Mouse (Mus musculus): ENCODE measurements around the gene Fam20a.

Gene Fam20a

GRCm38 (mm10) chr11:109650788-109651565 lies 71.1 kb downstream of the Fam20a start:
- CTCF ChIA-PET: interaction anchor here in 3 of 4 experiments (0.6 to 1.7 kb wide), 9 partner anchors 16 to 214 kb away, joined by 3 to 8 read pairs (median 3); no protein-coding TSS in a partner anchor
- POLR2A ChIA-PET: interaction anchor here (0.6 to 2.3 kb wide), 20 partner anchors 9 to 686 kb away, joined by 3 to 13 read pairs (median 5); partner anchors contain the start of genes Wipi1 (in 3 of the 4) and Abca5 (in 1 of the 4)

DNA sequence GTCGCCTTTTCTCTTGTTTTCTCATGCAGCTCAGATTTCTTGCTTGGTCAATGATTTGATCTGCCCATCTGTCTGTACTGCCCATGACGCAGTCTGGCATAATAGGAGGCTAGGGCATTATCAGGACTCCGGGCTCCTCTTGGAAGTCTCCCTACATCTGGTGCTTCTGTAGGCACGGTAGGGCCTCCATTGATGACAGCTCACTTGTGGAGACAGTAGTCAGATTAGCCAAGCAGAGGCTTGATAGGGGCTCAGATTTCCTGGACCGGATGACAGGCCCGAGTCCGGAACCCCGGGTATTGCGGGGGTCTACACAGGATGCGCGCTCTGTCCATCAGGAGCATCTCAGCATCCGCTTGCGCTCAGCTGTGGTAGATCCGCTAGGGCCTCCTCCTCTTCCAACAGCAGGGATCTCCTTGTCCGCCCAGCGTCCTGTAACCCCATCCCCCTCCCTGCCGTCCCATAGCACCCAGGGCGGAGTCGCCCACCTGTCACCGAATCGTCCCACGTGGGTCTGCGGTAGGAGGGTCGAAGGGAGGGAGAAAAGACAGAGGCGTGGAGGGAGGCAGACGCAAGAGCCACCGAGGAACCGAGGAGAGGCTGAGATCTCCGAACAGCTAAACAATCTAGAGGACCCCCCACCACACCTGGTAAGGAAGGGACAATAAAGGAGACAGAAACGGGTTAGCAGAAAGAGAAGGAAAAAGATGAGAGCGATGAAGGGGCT lies 71.9 kb downstream of the Fam20a start:
- CTCF ChIA-PET: interaction anchor here in 3 of 4 experiments (0.6 to 1.7 kb wide), 5 partner anchors 17 to 343 kb away, joined by 3 to 8 read pairs (median 7); no protein-coding TSS in a partner anchor
- POLR2A ChIA-PET: interaction anchor here in 3 of 4 experiments (0.6 to 2.3 kb wide), 13 partner anchors 9 to 111 kb away, joined by 3 to 13 read pairs (median 6); partner anchors contain the start of gene Wipi1 (in 3 of the 3)

DNA sequence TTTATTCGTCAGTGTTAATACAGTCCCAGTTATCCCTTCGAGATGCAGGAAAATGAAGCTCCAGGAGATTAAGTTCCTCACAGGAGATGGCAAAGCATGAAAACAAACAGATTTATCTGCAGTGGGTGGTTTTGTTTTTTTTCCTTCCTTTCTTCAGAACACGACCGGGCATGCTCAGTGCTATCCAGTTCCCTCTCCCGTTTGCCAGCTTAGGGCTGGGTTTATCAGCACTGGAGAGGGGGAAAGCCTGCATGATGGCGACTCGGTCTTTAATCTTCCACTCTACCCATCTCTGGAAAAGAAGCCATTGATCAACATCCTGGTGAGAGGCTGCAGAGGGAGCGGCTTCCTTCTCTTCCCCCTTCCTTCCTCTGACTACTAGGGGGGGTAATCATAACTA lies 72.9 kb downstream of the Fam20a start, which contains the start of gene Prkar1a:
Gene Prkar1a, plus strand, starts transcription at position 200 of the 400 bp plus-strand sequence.
- POLR2A ChIA-PET: interaction anchor here in 2 of 4 experiments (1.2 to 2.1 kb wide), 4 partner anchors 10 to 72 kb away, joined by 3 to 5 read pairs (median 4); no protein-coding TSS in a partner anchor
- CTCF ChIA-PET: interaction anchor here in 1 of 4 experiments (0.6 kb wide), 1 partner anchor 156 kb away, joined by 3 read pairs; no protein-coding TSS in a partner anchor

DNA sequence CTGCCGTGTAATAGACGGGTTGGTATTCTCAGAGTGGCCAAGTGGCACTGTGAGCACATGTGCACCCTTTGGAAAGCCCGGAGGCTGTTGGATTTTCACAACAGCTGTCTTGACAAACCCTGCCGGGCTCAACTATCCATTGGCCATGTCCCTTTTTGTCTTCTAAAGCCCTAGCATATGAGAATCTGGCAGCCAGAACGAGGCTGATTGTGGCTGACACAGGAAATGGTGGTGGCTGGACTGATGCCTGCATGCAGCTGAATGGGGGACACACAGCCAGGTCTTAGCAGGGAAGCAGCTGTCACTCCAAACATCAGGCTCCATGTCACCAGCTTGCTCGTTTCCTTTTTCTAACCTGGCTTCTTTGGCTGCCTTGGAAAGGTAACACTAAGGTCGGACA lies 73.6 kb downstream of the Fam20a start:
- POLR2A ChIA-PET: interaction anchor here in 1 of 4 experiments (0.6 to 2.1 kb wide), 2 partner anchors 22 to 23 kb away, joined by 3 to 4 read pairs; no protein-coding TSS in a partner anchor
- CTCF ChIA-PET: no interaction called here

- CTCF ChIA-PET: interaction anchor here (0.6 to 0.9 kb wide), 6 partner anchors 22 to 1729 kb away, joined by 3 to 10 read pairs (median 5); no protein-coding TSS in a partner anchor
- POLR2A ChIA-PET: interaction anchor here in 1 of 4 experiments (0.6 kb wide), 2 partner anchors 68 to 1744 kb away, joined by 3 read pairs; no protein-coding TSS in a partner anchor
These were observed 80.4 kb downstream of the Fam20a start for GRCm38 (mm10) chr11:109641498-109642222.

DNA sequence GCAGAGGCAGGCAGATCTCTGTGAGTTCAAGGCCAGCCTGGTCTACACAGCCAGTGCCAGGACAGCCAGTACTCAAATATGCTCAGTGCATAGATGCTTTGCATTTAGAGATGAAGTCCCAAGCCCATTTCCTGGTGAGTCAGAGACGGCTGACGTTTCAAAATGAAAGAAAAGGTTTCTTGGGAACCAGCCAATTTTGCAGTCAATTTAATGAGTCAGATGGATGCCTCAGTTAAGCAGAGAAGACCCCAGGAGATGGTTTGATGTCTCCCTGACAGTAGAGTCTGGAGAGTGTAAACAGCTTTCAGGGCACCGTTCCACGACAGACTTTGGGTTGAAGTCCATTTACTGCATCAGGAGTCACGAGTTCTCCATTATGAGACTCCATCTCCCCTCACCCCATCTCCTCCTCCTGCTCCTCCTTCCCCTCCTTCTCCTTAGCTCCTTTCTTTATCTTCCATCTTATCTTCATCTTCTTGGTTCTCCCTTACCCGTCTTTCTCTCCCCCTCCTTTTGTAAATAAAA lies 86.1 kb downstream of the Fam20a start:
- ChIA-PET POLR2A (interaction anchor here in 3 of 4 experiments (0.6 to 1.5 kb wide), 4 partner anchors 24 to 1449 kb away, joined by 3 read pairs; partner anchors contain the start of genes Map2k6 (in 1 of the 3) and Wipi1 (in 1 of the 3)), CTCF (interaction anchor here in 1 of 4 experiments (0.7 to 2.1 kb wide), 3 partner anchors 15 to 17 kb away, joined by 3 to 7 read pairs (median 6); no protein-coding TSS in a partner anchor)

- ChIA-PET CTCF (interaction anchor here in 2 of 4 experiments (0.6 to 1.7 kb wide), 4 partner anchors 16 to 43 kb away, joined by 3 to 6 read pairs (median 3); no protein-coding TSS in a partner anchor), POLR2A (interaction anchor here in 3 of 4 experiments (0.6 to 1.5 kb wide), 4 partner anchors 23 to 764 kb away, joined by 3 to 4 read pairs (median 3); partner anchors contain the start of genes Map2k6 (in 1 of the 3) and Wipi1 (in 1 of the 3))
These were observed 87.2 kb downstream of the Fam20a start for GRCm38 (mm10) chr11:109634928-109635327.

GRCm38 (mm10) chr11:109629021-109629521 lies 93.0 kb downstream of the Fam20a start:
- CTCF ChIA-PET: interaction anchor here in 2 of 4 experiments (1.2 to 2.2 kb wide), 4 partner anchors 9 to 231 kb away, joined by 5 to 19 read pairs (median 8); partner anchors contain the start of gene Wipi1 (in 1 of the 2)

DNA sequence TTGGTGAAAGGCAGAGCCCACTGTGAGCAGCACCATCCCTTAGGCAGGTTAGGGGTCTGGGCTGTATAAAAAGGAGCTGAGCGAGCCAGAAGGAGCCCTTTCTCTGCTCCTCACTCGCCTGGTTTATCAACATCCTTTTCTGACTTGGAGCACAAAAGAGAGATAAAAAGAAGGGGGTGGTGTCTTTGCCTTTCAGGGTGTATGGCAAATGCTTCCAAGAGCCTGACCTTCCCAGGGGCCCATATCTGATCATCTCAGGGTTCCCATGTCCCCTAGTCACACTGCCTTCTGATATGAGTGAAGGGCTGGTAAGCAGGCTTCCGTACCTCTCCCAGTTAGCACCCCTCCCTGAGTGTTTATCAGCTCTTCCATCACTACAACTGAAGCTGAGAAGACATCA lies 94.0 kb downstream of the Fam20a start:
- ChIA-PET CTCF (interaction anchor here in 2 of 4 experiments (1.0 to 1.9 kb wide), 5 partner anchors 9 to 232 kb away, joined by 3 to 9 read pairs (median 3); partner anchors contain the start of gene Wipi1 (in 1 of the 2)), POLR2A (interaction anchor here in 2 of 4 experiments (0.6 to 1.8 kb wide), 3 partner anchors 16 to 444 kb away, joined by 3 to 13 read pairs (median 3); partner anchors contain the start of gene Wipi1 (in 2 of the 2))

More at GRCm38 (mm10) chr11:109629021-109629521, 93.0 kb downstream of the Fam20a start:
- POLR2A ChIA-PET: no interaction called here

DNA sequence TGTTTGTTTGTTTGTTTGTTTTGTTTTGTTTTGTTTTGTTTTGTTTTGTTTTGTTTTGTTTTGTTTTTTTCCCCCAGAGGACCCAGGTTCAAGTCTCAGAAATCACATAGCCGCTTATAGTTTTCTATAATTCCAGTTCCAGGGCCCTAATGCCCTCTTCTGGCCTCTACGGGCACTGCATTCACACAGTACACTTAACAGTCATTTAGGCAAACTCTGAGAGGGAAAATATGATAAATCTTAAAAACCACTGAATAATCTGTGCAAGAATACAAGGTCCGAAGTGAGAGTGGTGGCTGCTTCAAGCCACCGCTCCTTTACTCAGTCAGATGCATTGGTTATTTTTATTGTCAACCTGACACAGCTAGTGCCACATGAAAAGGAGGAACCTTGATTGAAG lies 94.4 kb downstream of the Fam20a start:
- ChIA-PET CTCF (interaction anchor here in 2 of 4 experiments (1.0 to 1.5 kb wide), 4 partner anchors 9 to 233 kb away, joined by 3 to 5 read pairs (median 3); partner anchors contain the start of gene Wipi1 (in 1 of the 2)), POLR2A (interaction anchor here in 2 of 4 experiments (0.6 to 1.8 kb wide), 6 partner anchors 9 to 444 kb away, joined by 3 to 13 read pairs (median 3); partner anchors contain the start of genes Wipi1 (in 2 of the 2) and Prkar1a (in 1 of the 2))

- POLR2A ChIA-PET: interaction anchor here in 2 of 4 experiments (4.1 to 4.4 kb wide), 2 partner anchors 12 kb away, joined by 23 to 33 read pairs; partner anchors contain the start of gene Wipi1 (in 2 of the 2)
- CTCF ChIA-PET: interaction anchor here in 3 of 4 experiments (0.6 to 1.5 kb wide), 4 partner anchors 44 to 237 kb away, joined by 3 to 9 read pairs (median 3); no protein-coding TSS in a partner anchor
These were observed 98.8 kb downstream of the Fam20a start for GRCm38 (mm10) chr11:109623238-109623637.

- ChIA-PET CTCF (interaction anchor here (0.6 to 4.3 kb wide), 12 partner anchors 11 to 378 kb away, joined by 3 to 52 read pairs (median 6); partner anchors contain the start of gene Wipi1 (in 2 of the 4)), POLR2A (interaction anchor here in 3 of 4 experiments (0.6 to 4.4 kb wide), 6 partner anchors 11 to 368 kb away, joined by 4 to 33 read pairs (median 6); partner anchors contain the start of gene Wipi1 (in 3 of the 3))
These were observed 99.5 kb downstream of the Fam20a start for GRCm38 (mm10) chr11:109622518-109623037.

DNA sequence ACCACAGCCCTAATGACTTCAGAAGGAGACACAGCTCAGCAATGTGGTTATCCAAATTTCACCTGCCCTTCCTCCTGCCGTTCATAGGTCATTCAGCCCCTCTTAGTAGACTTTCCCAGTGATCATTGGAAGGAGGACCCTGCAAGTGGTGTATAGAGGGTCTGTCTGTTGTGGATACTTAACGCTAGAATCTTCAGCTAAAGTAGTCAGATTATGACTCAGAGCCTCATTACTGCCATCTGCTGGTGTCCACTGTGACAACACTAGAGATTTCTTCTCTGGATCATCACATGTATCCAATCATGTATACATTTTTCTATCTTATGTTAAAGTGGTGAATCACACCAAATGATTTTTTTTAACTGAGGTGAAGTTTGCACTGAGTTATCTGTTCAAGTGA lies 100.9 kb downstream of the Fam20a start:
- POLR2A ChIA-PET: interaction anchor here (0.7 to 4.4 kb wide), 10 partner anchors 9 to 240 kb away, joined by 3 to 33 read pairs (median 4); partner anchors contain the start of gene Wipi1 (in 3 of the 4)
- CTCF ChIA-PET: interaction anchor here (0.5 to 4.3 kb wide), 49 partner anchors 8 to 403 kb away, joined by 3 to 52 read pairs (median 5); partner anchors contain the start of genes Wipi1 (in 3 of the 4), Rgs9 (in 2 of the 4) and Amz2 (in 1 of the 4)

- CTCF ChIA-PET: interaction anchor here (0.6 to 4.3 kb wide), 39 partner anchors 8 to 658 kb away, joined by 3 to 52 read pairs (median 7); partner anchors contain the start of genes Wipi1 (in 3 of the 4), Rgs9 (in 2 of the 4) and Fam20a (in 1 of the 4)
- POLR2A ChIA-PET: interaction anchor here in 3 of 4 experiments (0.7 to 4.4 kb wide), 7 partner anchors 9 to 240 kb away, joined by 3 to 33 read pairs (median 4); partner anchors contain the start of gene Wipi1 (in 2 of the 3)
These were observed 101.7 kb downstream of the Fam20a start for GRCm38 (mm10) chr11:109620356-109620755.
